Mouse (Mus musculus): ENCODE data around the gene Hist1h4n. TPM values are rescaled to one million over a fixed set of nuclear protein-coding genes. Genes with fewer than 3 reads are reported as not detected.
A peak's percentile ranks its signal among the peaks of the same experiment; 100 is the strongest.
"Not testable (repeated sequence)": the region's sequence is repeated elsewhere in the genome, so short reads cannot be mapped to it uniquely, and the experiment has no call there.

Hist1h4n gene
- polyA plus RNA-seq, 1 experiment from 2014 or later, result 12.5 TPM

DNA sequence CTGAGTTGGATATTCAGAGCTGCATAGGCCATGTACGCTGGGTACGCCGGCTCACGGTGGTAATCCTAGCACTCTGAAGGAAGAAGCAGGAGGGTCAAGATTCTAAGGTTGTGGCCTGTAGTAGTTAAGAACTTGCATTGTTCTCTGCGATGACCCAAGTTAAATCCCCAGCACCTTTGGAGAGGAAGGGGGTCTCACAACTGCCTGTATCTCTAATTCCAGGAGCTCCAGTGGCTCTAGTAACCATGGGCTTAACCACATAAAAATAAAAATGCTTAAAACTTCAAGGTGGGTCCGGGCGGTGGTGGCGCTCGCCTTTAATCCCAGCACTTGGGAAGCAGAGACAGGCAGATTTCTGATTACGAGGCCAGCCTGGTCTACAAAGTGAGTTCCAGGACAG is 1.7 kb downstream of the Hist1h4n start:
- WGBS, result 88% methylated on average over 10 of the region's 10 CpGs
- H3K4me1 ChIP-seq, result no peaks in the 10 kb centered on the region
- ATAC-seq (ENCODE audit: low FRiP score), result no peak
- H3K9ac ChIP-seq, result no peak overlapping the region
- H3K27me3 ChIP-seq, result no peaks in the 10 kb centered on the region
- no peak overlapping the region for H3K4me3 ChIP-seq (replicated peaks)
- H3K4me2 ChIP-seq, result no peak overlapping the region; the same call in 1 of the 2 replicates
- peak overlapping the region; percentile 61; the same call in 1 of the 2 replicates for H3K27ac ChIP-seq
- H3K9me3 ChIP-seq, result no peaks in the 10 kb centered on the region
- H3K36me3 ChIP-seq (replicated peaks), result no peaks in the 10 kb centered on the region

DNA sequence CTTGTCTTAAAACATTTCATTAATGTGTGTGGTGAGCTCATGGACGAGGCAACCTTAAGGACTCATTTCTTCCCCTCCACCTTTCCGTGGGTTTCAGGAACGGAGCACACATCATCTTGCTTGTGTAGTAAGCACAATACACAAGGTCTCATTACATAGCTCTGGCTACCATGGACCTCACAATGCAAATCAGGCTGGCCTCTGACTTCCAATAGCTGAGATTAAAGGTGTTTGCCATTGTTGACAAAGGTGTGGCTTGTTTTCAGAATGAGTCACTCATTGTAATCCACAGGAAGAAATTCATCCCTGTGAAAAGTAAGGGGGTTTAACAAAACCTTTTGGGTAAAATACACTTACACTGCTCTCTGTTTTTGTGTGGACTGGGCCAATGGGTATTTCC is 3.5 kb downstream of the Hist1h4n start:
- Histone ChIP-seq H3K4me3 (replicated peaks) (no peak overlapping the region), H3K27ac (no peak overlapping the region), H3K4me2 (no peak overlapping the region), H3K27me3 (no peaks in the 10 kb centered on the region), H3K9ac (no peak overlapping the region), H3K4me1 (no peaks in the 10 kb centered on the region), H3K9me3 (no peaks in the 10 kb centered on the region), H3K36me3 (replicated peaks) (no peaks in the 10 kb centered on the region)
- ATAC-seq (ENCODE audit: low FRiP score), result no peak
- 78% methylated on average over 3 of the region's 3 CpGs for WGBS

DNA sequence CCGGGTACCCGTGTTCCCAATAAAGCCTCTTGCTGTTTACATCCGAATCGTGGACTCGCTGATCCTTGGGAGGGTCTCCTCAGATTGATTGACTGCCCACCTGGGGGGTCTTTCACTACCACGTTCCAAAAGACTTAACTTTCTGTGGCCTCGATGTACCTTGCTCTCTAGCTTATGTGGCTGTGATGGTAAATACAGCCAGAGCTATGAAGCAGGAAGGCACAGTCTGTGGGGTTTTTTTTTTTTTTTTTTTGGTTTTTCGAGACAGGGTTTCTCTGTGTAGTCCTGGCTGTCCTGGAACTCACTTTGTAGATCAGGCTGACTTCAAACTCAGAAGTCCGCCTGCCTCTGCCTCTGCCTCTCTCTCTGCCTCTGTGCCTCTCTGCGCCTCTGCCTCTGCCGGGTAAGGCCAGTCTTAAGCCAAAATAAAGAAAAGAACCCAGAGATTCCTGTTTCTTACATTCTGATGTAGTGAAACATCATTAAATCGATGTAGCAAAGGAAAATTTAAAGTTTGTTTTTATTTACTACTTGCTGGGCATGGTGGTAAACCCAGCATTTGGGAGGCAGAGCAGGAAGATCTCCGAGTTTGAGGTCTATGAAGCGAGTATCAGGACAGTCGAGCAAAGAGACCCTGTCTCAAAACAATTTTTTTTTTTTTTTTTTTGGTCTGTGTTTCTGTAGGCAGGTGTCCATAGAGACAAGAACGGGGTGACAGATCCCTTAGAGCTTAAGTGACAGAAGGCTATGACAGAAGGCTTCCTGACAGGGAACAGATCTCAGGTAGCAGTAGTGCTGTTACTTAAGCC is 11.7 kb downstream of the Hist1h4n start:
- H3K4me2 ChIP-seq; H3K4me3 ChIP-seq (replicated peaks); H3K9me3 ChIP-seq; ATAC-seq (ENCODE audit: low FRiP score); H3K9ac ChIP-seq; H3K36me3 ChIP-seq (replicated peaks); H3K27me3 ChIP-seq; H3K4me1 ChIP-seq; H3K27ac ChIP-seq: not testable (repeated sequence)
- 54% methylated on average over 6 of the region's 16 CpGs for WGBS

DNA sequence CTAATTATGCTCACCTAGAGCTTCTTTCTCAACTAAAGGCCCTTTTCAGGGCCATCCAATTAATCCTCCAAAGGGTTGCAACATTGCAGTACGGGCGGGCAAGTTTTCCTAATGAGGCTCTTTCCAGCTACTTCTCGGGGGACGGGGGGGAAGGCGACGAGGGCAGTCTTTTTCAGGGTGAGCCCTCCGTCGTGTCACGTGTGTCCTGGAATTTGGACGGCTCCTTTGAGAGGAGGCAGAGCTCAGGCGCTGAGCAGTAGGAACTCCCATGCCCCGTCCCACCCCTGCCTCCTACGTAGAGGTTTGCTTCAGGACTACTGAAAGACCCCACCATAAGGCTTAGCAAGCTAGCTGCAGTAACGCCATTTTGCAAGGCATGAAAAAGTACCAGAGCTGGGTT is 19.9 kb downstream of the Hist1h4n start:
- H3K4me3 ChIP-seq (replicated peaks), result peak overlapping the region; percentile 24
- not testable (repeated sequence) for H3K36me3 ChIP-seq (replicated peaks); H3K9me3 ChIP-seq; H3K27me3 ChIP-seq; H3K4me1 ChIP-seq; H3K9ac ChIP-seq
- H3K27ac ChIP-seq, result peak overlapping the region; percentile 53; the same call in 1 of the 2 replicates
- peak; percentile 66 for ATAC-seq (ENCODE audit: low FRiP score)
- peak overlapping the region; percentile 43 for H3K4me2 ChIP-seq
- WGBS, result 0% methylated on average over 14 of the region's 14 CpGs

DNA sequence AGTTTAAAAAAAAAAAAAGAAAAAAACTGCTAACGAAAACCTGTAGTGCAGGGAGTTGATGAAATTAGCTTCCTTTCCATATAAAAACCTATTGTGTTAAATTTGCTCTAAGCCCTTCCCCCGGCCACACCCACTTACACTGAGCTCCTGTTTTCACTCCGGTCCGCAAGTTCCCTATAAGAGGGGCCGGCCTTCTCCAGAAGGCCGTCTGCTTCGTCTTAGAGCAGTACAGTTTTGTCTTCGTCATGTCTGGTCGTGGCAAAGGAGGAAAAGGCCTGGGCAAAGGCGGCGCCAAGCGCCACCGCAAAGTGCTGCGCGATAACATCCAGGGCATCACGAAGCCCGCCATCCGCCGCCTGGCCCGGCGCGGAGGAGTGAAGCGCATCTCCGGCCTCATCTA is 20.5 kb downstream of the Hist1h4n start, which contains the start of gene Hist1h4m:
Gene Hist1h4m (plus strand): TSS at position 208 of the 400 bp plus-strand sequence.
- peak within 1 kb of the TSS; percentile 43 for H3K4me2 ChIP-seq
- H3K9ac ChIP-seq; H3K36me3 ChIP-seq (replicated peaks); H3K9me3 ChIP-seq; H3K4me1 ChIP-seq; H3K27me3 ChIP-seq: not testable (repeated sequence)
- H3K27ac ChIP-seq, result peak within 1 kb of the TSS; percentile 53; the same call in 1 of the 2 replicates
- no CpG with 5 or more reads among the region's 24 CpGs for WGBS
- H3K4me3 ChIP-seq (replicated peaks), result peak within 1 kb of the TSS; percentile 24
- ATAC-seq (ENCODE audit: low FRiP score), result peak; percentile 60

DNA sequence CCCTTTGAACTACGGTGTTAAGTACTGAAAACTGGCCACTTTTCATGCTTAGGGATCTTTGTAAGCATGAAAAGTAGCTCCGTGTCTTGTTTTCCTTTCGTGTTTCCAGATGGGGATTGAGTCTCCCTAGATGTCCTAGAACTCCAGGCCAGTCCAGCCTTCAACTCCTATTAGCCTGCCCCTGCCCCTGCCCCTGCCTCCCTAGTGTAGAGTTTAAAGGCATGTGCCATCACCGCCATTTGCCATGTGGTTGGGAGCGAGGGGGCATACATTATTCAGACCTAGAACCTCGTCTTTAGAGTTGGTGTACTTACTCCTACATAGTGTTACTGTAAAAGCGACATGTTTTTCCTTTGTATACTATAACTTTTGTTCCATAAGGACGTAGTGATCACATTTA is 20.9 kb downstream of the Hist1h4n start:
- H3K4me1 ChIP-seq, result not testable (repeated sequence)

DNA sequence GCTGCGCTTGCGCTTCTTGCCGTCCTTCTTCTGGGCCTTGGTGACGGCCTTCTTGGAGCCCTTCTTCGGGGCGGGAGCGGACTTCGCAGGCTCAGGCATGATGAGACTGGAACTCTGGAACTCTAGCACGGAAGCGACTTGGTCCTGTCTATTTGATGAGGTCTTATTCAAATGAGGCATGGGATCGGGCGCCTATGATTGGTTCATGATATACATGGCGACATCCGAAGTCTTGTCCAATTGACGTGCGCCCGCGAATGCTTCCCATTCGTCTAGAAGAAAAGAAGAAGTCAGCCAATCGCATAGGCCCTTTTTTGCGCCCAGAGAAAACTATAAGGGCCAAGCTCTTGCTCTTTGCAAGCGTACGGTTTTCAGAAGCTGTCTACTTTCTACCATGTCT is 21.9 kb downstream of the Hist1h4n start, which contains the start of the genes Hist1h2bq and Hist1h2ao:
Gene Hist1h2bq (minus strand): TSS at position 125 of the 400 bp plus-strand sequence.
Gene Hist1h2ao (plus strand): TSS at position 393 of the 400 bp plus-strand sequence.
- not testable (repeated sequence) for H3K4me3 ChIP-seq (replicated peaks); H3K27ac ChIP-seq; H3K4me1 ChIP-seq; H3K27me3 ChIP-seq; H3K9me3 ChIP-seq; H3K36me3 ChIP-seq (replicated peaks); H3K9ac ChIP-seq; H3K4me2 ChIP-seq
- ATAC-seq (ENCODE audit: low FRiP score), result peak; percentile 97
- WGBS, result no CpG with 5 or more reads among the region's 23 CpGs

More for the DNA sequence above, 20.9 kb downstream of the Hist1h4n start:
- H3K4me2 ChIP-seq; H3K4me3 ChIP-seq (replicated peaks); H3K9ac ChIP-seq; H3K27me3 ChIP-seq; H3K27ac ChIP-seq; H3K36me3 ChIP-seq (replicated peaks); H3K9me3 ChIP-seq: not testable (repeated sequence)
- no CpG with 5 or more reads among the region's 8 CpGs for WGBS
- ATAC-seq (ENCODE audit: low FRiP score), result peak; percentile 53

DNA sequence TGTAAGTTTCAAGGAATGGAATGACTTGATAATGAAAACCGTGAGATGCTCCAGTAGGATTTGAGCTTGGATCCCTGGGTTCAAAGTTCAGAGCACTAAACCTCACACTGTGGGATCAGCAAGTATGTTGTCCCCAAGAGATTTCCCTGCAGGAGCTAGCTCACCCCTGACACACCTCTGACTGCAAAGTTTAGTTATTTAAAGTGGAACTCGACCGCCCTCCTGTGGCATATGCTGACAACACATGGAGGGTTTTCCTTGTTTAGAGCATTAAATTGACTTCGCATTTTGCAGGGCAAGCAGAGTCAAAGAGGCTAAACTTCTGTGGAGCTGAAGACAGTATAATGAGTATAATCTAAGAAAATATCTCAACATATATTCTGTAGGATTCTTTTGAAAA is 28.9 kb downstream of the Hist1h4n start:
- not testable (repeated sequence) for H3K9ac ChIP-seq; H3K36me3 ChIP-seq (replicated peaks); H3K9me3 ChIP-seq; H3K4me3 ChIP-seq (replicated peaks); H3K27ac ChIP-seq; H3K4me1 ChIP-seq; H3K27me3 ChIP-seq; H3K4me2 ChIP-seq
- no CpG with 5 or more reads among the region's 4 CpGs for WGBS
- ATAC-seq (ENCODE audit: low FRiP score), result peak; percentile 85

DNA sequence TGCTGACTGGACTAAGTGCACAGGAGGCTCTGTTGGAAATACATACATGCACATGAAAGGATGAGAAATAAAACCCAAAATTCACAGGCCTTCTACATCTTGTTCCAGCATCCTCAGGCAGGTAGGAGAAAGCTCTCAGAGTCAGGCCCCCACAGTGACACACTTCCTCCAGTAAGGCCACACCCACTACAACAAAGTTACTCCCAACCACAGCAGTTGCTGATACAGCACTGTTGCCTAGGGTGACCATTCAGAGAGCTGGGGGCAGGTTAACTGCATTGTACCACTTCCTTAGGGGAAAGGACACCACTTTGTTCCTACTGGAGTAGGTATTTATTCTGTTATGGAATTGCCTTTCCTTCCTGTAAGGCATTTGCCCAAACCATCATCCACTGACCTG is 34.8 kb downstream of the Hist1h4n start:
- not testable (repeated sequence) for ATAC-seq (ENCODE audit: low FRiP score); H3K27ac ChIP-seq; H3K9ac ChIP-seq

DNA sequence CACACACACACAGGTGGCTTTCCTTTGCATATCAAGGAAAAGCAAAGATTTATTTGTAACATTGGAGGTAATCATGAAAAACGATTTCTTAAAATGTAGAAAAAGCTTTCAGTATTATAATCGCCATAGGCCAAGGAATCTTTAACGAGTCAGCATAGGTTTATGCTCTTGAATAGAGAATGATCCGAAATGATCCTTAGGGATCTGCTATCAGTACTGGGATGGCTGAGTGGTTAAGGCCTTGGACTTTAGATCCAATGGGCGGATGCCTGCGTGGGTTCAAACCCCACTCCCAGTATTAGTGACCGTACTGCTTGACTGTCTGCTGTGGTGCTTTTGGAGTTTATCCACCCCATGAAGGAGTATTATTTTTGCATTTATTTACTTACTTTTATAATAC is 36.4 kb downstream of the Hist1h4n start:
- Histone ChIP-seq H3K27me3 (no peaks in the 10 kb centered on the region), H3K9ac (no peak overlapping the region), H3K9me3 (no peaks in the 10 kb centered on the region), H3K4me1 (peaks cover 5% of the 10 kb centered on the region), H3K4me2 (no peak overlapping the region), H3K36me3 (replicated peaks) (no peaks in the 10 kb centered on the region), H3K27ac (no peak overlapping the region), H3K4me3 (replicated peaks) (no peak overlapping the region)
- no peak for ATAC-seq (ENCODE audit: low FRiP score)
- 88% methylated on average over 7 of the region's 7 CpGs for WGBS

More for the DNA sequence above, 34.8 kb downstream of the Hist1h4n start:
- not testable (repeated sequence) for H3K9me3 ChIP-seq; H3K4me2 ChIP-seq; H3K4me1 ChIP-seq; H3K4me3 ChIP-seq (replicated peaks); H3K36me3 ChIP-seq (replicated peaks); H3K27me3 ChIP-seq

DNA sequence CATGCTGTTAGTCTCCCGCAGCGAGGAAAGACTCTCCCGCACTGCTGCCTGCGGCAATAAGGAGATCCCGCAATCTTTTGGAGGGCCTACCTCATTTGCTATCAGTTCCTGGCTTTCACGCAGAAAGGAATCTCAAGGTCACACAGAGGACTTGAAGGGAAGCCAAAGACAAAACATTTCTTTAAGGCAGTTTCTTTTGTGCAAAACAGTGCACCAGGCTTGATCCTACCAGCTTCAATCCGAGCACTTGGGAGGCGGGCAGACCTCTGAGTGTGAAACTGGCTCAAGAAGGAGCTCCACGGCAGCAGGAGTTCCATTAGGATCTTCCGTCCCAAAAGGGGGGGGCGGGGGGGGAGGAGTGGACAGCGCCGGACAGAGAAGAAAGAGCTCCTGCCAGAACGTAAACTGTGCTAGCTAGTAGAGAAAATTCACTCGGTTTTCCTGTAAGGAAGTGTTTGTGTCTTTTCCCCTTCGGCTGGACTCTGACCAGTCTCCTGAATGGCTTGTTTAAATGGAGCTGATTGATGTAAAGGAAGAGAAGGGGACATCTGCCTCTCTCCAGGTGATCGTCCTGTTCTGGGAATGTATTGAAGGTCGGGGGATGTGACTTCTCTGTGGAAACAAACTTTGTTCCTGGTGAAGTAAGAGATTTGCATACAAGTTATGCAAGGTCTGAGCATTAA is 41.3 kb downstream of the Hist1h4n start:
- Histone ChIP-seq H3K36me3 (replicated peaks) (no peaks in the 10 kb centered on the region), H3K4me2 (peak overlapping the region; percentile 42), H3K9ac (peak overlapping the region; percentile 45), H3K9me3 (no peaks in the 10 kb centered on the region), H3K27me3 (no peaks in the 10 kb centered on the region), H3K27ac (peak overlapping the region; percentile 36; the same call in 1 of the 2 replicates), H3K4me3 (replicated peaks) (peak overlapping the region; percentile 11), H3K4me1 (peaks cover 20% of the 10 kb centered on the region)
- WGBS, result 5% methylated on average over 18 of the region's 18 CpGs
- ATAC-seq (ENCODE audit: low FRiP score), result no peak

DNA sequence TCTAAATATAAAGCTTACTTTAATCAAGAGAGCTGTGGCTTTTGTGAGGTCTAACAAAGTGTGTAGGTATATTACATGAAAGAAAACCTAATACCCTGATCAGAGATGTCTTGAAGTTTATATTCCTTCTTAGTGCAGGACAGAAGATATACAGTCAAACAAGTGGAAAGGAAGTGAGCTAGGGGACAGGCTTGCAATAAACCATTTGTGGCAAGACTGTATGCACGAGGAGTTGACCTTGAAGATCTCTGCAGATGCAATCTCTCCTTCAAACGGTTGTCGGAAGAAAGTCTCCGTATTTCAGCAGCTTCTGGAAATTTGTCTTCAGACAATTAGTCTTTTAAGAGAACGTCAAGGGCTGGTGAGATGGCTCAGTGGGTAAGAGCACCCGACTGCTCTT is 42.1 kb downstream of the Hist1h4n start:
- H3K9ac ChIP-seq, result no peak overlapping the region
- H3K4me1 ChIP-seq, result peaks cover 24% of the 10 kb centered on the region
- no peak for ATAC-seq (ENCODE audit: low FRiP score)
- no peak overlapping the region for H3K4me3 ChIP-seq (replicated peaks)
- WGBS, result 54% methylated on average over 6 of the region's 6 CpGs
- H3K27me3 ChIP-seq, result no peaks in the 10 kb centered on the region
- no peaks in the 10 kb centered on the region for H3K36me3 ChIP-seq (replicated peaks)
- H3K9me3 ChIP-seq, result no peaks in the 10 kb centered on the region
- H3K27ac ChIP-seq, result no peak overlapping the region
- no peak overlapping the region for H3K4me2 ChIP-seq
